Mouse (Mus musculus): ENCODE measurements around the gene Golm1.

Golm1 gene

DNA sequence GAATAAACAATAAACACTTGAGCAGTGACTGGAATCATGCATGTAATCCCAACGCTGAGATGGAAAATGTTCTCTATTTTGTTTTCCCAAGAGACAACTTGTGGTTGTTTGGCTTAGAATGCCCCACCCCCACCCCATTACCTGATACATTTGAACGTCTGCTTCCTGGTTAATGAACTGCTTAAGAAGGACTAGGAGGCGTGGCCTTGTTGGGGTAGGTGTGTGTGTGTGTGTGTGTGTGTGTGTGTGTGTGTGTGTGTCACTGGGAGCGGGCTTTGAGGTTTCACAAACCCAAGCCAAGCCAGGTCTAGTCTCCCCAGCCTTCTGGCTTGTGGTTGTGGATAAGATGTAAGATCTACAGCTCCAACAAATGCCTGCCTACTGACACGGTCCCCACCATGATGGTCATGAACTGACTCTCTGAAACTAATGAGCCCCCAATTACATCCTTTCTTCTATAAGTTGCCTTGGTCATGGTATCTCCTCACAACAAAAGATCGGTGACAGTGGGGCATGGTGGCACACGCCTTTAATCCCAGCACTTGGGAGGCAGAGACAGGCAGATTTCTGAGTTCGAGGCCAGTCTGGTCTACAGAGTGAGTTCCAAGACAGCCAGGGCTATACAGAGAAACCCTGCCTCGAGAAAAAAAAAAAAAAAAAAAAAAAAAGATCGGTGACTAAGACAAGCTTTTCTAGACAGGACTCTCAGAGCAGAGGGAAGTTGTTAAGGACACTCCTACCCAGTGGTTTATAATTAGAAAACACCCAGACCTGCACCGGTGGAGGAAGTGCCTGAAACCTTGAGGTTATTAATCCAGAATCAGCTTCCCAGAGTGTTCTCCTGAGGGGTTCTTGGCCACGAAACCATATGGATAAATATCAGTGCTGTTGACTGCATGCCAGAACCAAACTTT, 962 bp upstream of the Golm1 start:
- no peak for DNase-seq (ENCODE audit: low read depth, low spot score)

DNA sequence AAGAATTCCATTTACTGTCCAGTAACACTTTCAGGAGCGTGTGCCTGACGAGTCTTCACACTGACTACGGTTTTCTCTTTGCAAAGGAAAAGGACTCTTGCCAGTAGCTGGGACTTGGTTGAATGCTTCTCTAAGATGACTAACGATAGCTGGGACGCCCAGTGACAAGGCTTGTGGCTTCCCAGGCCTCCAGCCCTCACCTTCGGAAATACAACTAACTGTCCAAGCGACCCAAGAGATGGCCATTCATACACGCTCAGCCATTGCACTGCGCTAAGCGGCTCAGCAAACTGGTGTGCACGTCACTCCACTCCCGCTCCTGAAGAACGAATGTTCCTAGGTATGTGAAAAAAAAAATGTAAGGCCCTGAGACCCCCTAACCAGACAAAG, 855 bp downstream of the Golm1 start:
- DNase-seq (ENCODE audit: low read depth, low spot score) = no peak

DNA sequence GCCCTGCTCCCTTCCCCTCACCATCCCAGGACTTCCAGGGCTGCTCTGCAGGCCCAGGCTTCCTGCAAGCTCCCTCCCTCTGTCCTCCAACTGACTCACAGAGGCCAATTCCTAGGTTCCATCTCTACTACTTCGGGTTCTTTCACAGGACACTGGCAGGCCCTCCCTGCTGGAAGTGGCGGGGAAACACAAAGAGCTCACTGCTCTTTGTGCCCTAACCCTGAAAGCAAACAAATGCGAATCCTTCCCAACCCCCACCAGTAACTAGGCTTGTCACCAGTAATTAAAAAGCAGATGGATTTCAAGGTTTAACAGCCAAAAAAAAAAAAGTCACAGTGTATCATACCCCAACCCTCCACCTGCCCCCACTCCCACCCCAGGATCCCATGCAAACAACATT, 1.4 kb downstream of the Golm1 start:
- DNase-seq (ENCODE audit: low read depth, low spot score) = peak; percentile 26

DNA sequence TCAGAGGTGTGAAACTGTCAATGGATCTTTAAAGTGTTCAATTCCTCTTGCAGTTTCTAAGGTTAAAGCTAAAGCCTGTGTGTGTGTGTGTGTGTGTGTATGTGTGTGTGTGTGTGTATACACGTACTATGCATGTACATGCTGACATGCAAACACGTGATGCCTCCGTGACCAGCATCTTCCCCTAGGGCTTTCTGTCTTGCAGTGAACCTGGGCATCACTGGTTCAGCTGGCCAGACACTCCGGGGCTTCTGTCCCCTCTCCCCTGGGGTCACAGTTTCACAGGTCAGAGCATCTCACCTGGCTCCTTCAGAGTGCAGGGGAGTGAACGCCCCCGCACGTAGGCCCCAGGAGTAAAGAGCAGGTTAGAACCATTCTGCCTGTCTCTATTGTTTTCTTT, 2.0 kb downstream of the Golm1 start:
- DNase-seq (ENCODE audit: low read depth, low spot score) = no peak

DNA sequence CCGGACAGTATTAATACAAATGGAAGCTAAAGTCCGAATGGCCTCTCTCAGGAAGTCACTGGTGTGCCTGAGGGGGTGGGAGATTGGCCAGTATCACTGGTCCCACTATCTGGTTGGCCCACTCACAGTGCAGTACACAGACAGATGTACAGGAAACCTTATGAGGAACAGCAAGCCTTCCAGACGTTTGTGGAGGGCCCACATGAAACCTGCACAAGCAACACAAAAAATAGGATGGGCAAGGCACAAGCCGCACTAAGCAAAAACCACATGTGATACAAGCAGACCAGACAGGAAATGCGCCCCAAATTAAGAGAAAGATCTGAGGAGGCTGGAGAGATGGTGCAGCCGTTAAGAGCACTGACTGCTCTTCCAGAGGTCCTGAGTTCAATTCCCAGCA, 3.4 kb downstream of the Golm1 start:
- no peak for DNase-seq (ENCODE audit: low read depth, low spot score)

DNA sequence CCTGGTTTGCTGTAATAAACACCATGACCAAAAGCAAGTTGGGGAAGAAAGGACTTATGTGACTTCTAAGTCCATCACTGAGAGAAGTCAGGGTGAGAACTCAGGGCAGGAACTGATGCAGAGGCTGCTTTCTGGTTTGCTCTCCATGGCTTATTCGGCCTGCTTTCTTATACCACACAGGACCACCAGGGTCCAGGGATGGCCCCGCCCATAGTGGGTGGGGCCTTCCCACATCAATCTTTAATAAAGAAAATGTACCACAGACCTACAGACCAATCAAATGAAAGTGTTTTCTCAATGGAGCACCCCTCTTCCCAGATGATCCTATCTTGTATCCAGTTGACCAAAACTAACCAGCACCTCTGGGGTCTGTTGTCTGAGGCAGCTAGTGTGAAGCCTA, 4.1 kb downstream of the Golm1 start:
- DNase-seq (ENCODE audit: low read depth, low spot score) = no peak

DNA sequence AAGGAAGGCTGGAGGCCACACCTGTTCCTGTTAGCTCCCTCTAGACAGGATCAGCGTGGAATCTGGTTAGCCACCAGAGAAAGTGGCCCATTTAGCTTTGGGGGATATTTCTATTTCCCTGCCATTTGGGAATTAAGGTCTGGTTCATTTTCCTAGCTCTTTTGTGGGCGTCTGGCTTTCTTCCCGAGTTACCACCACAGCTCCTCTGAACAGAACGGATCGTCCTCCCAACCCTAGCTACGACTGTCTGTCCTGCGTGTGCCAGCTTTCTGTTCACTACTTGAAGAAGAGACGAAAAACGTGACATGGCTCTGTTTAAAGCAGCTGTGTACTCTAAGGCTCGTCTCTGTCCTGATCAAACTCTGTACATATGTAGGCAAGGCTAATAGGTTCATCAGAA, 5.7 kb downstream of the Golm1 start:
- DNase-seq (ENCODE audit: low read depth, low spot score) = no peak

DNA sequence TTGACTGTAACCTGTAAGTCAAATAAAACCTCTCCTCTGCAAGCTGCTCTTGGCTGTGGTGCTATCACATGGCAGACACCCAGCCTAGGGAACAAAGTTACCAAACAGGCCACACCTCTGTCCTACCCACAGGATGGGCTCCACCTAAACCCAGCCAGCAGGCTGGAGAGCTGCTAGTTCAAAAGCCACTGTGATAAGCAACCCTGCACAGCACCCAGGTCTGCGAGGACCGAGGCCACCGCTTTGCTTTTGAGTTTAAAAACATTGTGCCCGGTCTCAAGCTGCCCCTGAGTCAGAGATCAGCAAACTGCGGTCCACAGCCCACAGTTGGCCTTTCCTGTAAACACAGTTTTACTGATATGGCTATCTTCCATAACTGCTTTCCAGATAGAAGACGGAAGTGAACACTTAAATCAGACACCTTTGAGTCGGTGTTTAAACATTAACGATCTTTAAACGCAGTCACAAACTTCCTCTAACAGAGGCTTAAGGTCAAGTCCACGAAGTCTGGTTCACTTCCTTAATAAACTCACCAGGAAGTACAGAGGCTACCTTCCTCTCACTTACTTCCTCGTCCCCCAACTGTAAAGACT, 7.0 kb downstream of the Golm1 start:
- no peak for DNase-seq (ENCODE audit: low read depth, low spot score)

DNA sequence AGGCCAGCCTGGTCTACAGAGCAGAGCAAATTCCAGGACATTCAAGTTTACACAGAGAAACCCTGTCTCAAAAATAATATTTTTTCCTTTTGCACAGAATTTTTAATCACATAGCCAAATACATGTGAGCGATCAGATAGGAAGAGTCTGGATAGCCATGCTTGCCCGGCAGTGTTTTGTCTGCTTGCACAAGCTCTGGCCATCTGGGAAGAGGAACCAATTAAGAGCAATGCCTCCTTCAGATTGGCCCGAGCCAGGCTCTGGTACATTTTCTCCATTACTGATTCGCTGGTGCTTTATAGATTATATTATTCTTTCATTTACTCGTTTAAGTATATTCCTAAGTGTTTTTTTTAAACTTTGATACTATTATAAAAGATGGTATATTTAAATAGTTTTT, 7.8 kb downstream of the Golm1 start:
- DNase-seq (ENCODE audit: low read depth, low spot score) = no peak

DNA sequence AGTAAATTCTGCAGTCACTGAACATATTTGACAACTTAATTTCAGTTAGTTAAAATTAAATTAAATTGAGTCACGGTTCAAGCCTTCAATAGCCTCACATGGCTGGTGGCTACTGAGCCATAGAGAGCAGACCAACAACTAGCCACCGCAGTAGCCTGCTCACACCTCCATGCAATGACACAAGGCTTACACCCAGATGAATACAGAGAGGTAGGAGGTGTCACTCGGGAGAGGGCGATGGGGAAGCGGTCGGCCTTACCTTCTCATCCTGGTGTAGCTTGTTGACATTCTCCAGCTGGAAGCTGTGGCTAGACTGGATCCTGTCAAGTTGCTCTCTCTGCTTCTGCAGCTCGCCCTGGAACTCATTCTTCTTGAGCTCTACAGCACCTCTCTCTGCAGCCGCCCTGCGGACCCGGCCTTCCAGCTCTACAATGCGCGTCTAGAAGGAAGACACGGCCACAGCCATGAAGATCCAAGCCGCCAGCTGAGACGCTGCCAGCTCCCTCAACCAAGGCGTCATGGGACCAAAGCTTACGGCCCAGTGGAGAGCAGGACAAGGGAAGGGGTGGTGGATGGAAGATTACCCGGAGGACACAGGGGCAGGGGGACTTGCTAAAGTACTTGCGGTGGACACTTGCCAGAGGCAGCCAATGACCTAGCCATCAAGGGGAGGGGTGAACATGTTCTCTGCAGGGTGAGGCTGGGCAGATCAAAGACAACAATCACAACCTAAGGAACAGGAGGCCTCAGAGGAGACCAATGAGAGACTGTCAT, 11.5 kb downstream of the Golm1 start:
- DNase-seq (ENCODE audit: low read depth, low spot score) = no peak

DNA sequence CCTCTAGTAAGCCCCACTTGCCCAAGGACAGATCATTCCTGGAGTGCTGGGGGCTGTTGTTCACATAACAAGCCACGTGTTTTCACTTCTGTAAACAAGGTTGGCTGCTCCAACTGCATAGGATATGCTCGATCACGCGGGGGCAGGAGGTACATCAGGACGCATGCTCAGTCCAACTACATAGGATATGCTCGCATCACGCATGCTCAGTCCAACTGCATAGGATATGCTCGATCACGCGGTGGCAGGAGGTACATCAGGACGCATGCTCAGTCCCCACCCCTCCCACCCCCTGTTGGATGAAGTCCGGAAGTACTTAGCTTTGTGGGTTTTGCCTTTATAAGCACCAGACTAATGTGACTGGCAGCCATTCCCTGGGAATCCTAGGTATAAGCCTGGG, 13.6 kb downstream of the Golm1 start:
- no peak for DNase-seq (ENCODE audit: low read depth, low spot score)

DNA sequence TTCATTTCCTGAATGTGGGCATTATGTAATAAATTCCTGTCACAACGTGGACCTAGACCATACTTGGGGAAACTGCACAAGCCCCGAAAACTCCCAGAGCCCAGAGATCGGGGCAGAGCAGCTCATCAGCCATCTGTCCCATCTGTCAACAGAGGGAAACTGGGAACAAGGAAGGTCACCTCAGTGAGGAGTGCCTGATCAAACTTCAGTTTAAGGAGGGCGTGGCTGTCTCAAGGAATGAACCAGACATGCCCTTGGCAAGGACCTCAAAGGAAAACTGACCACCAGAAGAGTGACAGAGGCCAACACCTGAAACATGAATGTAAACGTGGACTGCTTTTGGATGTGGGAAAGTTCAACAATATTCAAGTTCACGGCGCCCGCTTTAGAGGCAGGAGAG, 14.2 kb downstream of the Golm1 start:
- no peak for DNase-seq (ENCODE audit: low read depth, low spot score)

DNA sequence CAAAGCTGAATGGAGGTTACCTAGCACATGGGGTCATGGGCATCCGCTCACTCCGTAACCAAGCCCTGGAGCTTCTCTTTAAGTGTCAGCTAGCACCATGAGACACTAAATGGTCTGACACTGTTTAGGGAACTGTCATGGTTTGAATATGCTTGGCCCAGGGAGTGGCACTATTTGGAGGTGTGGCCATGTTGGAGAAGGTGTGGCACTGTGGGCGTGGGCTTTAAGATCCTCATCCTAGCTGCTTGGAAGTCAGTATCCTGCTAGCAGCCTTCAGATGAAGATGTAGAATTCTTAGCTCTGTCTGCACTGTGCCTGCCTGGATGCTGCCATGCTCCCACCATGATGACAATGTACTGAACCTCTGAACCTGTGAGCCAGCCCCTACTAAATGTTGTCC, 15.2 kb downstream of the Golm1 start:
- no peak for DNase-seq (ENCODE audit: low read depth, low spot score)

DNA sequence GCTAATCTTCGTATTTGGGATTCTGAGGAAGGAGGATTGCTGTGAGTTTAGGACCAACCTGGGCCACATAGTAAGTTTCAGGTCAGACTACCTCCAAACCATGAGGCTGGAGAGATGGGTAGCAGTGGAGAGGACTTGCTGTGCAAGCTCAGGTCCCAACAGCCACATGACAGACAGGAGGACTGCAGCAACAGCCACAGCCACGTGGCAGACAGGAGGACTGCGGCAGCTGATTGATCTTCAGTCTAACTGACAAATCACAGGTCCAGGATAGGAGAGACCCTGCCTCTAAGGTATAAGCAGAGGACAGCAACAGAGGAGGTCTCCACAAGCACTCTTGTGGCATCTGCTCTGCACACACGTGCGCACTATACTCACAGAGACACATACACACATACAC, 17.8 kb downstream of the Golm1 start:
- no peak for DNase-seq (ENCODE audit: low read depth, low spot score)

DNA sequence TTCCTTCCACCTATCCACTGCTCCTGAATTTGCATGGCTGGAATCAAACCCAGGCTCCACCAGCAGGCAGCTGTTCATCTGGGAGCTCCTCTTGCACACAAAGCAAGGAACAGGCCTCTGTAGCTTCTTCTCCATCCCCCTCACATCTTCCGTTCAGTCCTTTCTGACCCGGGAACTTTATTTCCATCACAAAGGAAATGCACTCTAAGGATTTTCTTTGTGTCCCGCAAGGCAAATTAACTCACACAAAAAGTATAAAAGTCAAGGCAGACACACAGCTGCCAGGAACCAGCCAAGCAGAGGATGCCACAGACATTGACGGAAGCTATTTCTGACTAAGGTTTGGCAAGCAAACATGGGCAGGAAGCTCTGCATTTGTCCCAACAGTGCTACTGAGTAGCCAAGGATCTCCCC, 18.6 kb downstream of the Golm1 start:
- no peak for DNase-seq (ENCODE audit: low read depth, low spot score)

DNA sequence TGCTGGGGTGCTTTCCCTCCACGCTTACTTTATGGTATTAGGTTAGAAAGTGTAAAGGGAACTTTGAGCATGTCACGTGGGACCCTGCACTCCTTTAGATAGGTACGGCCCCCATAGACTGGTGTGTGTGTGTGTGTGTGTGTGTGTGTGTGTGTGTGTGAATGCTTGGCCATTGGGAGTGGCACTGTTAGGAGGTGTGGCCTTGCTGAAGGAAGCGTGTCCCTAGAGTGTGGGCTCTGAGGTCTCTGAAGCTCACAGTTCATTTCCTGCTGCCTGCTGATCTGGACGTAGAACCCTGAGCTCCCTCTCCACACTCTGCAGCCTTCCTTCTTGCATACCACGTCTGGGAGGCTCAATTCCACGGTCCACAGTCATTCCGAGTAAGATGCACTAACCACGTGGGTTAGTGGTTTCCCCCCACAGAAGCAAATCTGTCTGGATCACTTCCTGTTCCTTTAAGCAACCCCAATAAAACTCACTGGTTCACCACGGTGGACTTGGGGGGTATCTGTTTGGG, 19.2 kb downstream of the Golm1 start:
- peak; percentile 17 for DNase-seq (ENCODE audit: low read depth, low spot score)

DNA sequence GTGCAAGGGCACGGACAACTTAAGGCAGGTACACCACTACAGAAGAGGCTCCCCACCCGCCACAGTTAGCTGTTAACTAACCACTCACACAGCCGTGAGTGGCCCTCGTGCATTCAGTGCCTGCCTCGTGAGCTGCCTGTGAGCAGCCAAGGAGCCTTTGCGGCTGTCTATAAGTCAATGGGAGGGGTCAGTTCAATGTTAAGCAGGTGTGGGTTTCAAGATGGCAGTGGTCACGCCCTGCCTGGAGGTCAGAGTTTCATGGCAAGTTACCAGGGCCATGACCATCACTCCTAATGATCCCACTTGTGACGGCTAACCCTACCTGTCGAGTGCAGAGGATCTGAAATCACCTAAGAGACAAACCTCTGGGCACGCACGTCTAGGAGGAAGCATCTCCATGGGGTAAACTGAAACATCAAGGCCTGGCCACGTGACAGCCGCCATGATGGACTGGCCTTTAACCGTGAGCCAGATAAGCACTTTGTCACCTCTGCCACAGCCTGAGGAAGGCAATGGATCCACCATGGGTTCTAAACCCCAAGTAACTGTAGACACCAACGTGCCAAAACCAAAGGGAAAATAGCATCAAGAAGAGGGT, 19.8 kb downstream of the Golm1 start:
- DNase-seq (ENCODE audit: low read depth, low spot score) = no peak

DNA sequence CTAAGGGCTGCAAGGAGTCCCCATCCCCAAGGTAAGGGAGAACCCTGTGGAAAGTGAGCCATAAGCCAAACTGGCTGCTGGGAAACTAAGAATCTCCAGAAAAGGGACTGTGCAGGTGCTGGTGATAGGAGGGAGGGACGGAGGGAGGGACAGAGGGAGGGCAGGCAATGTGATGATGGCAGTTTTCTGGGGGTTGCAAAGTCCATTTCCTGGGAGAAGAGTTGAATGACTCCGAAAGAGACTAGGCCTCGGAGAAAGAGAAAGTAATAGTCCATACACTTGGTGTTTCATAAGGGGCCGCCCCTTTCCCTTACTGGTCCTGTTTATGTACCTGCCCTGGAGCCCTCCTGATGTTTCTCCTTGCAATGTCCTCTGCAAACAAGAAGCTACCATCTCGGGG, 21.1 kb downstream of the Golm1 start:
- no peak for DNase-seq (ENCODE audit: low read depth, low spot score)

DNA sequence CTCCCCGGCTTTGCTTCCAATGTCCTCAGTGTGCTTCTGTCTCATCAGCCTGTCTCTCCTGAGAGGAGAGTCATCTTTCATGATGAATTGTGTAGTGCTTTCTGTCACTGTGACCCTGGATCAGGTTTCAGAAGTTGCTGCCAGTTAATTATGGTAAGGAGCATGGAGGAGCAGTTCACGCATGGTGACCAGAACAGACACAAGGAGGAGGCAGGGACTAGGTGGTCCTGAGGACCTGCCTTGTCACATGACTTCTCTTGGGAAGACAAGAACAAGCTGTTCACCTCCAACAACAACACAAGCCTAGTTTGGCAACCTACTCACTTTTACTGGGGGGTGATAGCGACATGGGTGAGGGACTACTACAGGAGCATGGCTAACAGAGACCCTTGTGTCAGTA, 22.5 kb downstream of the Golm1 start:
- no peak for DNase-seq (ENCODE audit: low read depth, low spot score)

DNA sequence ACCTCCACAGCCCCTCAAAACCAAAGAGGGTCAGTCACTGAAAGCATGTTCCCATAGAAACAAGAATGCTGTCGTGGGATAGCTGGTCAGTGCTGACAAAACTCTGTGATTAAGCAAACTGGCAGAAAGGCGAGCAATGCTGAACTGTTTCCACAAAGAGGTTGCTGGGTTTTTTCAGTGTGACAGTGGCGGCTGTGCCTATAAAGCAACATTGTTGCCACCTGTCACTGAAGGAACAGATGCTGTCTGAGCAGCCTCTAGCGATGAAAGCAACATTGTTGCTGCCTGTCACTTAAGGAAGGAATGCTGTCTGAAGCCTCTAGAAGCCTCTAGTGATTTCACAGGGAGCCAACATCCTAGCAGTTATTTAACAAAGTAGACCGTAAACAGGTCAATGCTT, 23.0 kb downstream of the Golm1 start:
- no peak for DNase-seq (ENCODE audit: low read depth, low spot score)

DNA sequence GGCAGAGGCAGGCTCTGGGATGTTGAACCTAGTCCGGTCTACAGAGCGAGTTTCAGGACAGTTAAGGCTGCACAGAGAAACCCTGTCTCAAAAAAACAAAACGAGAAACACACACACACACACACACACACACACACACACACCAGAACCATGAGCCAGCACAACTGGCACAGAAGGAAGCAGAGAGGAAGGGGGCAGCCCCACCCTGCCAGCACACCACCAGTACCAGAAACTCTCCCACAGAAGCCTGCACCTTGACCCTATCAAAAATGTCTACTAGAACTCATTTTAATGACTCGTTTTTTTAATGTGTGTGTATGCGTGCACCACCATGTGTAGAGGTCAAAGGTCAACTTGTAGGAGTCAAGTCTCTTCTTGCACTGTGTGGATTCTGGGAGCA, 25.8 kb downstream of the Golm1 start:
- no peak for DNase-seq (ENCODE audit: low read depth, low spot score)

DNA sequence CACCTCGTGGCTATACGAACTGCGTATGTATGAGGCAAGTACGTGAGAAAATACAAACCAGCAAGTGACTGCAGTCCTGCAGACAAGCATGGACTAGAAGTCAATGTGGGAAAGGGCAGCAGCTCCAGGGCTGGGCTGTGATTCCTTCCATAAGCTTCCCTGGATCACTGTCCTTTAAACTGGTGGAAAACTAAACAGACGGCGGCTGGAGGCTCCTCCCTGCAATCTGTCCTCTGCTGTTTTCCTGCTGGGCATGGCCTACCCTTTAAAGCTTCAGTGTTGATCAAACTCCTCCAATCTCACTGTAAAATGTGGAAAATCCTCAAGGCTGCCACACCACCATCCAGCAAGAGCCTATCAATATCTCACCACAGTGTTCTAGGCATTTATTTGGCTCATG, 27.0 kb downstream of the Golm1 start:
- DNase-seq (ENCODE audit: low read depth, low spot score) = no peak

All from 3T3-L1 (cell line).